Comparison of ENCODE assay signal across 23 mouse cellular contexts in the genomic region with DNA sequence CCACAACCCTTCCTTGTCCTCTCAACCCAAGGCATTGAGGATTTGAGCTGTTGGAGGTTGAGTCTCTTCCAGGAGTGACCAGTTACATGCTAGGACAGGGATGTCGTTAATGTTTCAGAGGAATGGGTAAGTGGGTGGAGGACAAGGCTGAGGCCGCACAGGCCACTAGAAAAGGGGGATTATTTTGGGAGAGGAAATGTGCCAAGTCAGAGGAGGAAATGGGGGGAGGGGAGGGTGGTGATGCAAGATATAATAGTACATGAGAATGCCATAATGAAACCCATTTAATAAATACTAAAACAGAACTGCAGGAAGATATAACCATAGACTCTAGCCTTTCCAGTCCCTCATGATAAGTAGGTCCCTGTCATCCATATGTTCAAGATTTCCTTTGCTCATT. TPM values are rescaled to one million over a fixed set of nuclear protein-coding genes. Genes with fewer than 3 reads are reported as not detected.
DNase-seq lines count a peak whose midpoint lies in the region; ATAC-seq lines count a peak whose summit lies in the region.
"Had no signal": no experiment of that assay in that cellular context is flagged by ENCODE, and none has a peak within 500 bp of the region (broad histone marks: within the 10 kb centered on the region; RNA-seq: fewer than 3 reads in every experiment).

No protein-coding gene starts in this region.

- ATAC-seq in inflammation-experienced regulatory T-cells, adult 6 months: peak; percentile 33
- ATAC-seq: activated CD4-positive, CD25-positive, alpha-beta regulatory T cell, adult 4 months; forebrain, embryonic 16.5 days; intestine, embryonic 15.5 days; liver, postnatal 0 days had no signal

- peak; percentile 16 for DNase-seq in kidney, postnatal 10 days
- no peak for DNase-seq in kidney, adult 11 months
- DNase-seq in 416B (ENCODE audit: low read depth): peak; percentile 53
- peak; percentile 52 for DNase-seq in A20 (ENCODE audit: low read depth, low spot score)
- DNase-seq in left cerebral cortex, adult 9 months (ENCODE audit: low spot score in 2 of 2): no peak
- no peak for DNase-seq in cerebellum, adult 9-10 months
- DNase-seq: adrenal gland, postnatal 10 days; cerebellum, adult 11 months; cerebellum, postnatal 10 days; gastrocnemius, postnatal 25 days; liver, postnatal 0 days; lung, postnatal 10 days; midbrain, embryonic 14.5 days; right cerebral cortex, postnatal 25 days; spleen, adult 18-20 months; thymus, postnatal 14 days had no signal

RNA-seq across cellular contexts. Expression of a gene that starts 19.7 kb away (rescaled TPM):
- 10 to 100 TPM; 21.2 to 32.8 (median 26.7) TPM for polyA plus RNA-seq in inflammation-experienced regulatory T-cells, adult 6 months (2017; shearing (Covaris generic))

RNA-seq across cellular contexts. Expression of a gene that starts 49.5 kb away (rescaled TPM):
- not detected for polyA plus RNA-seq in inflammation-experienced regulatory T-cells, adult 6 months (2017; shearing (Covaris generic))
- polyA plus RNA-seq: activated CD4-positive, CD25-positive, alpha-beta regulatory T cell, adult 4 months; G1E; heart, embryonic 16.5 days; liver, adult 2 months; liver, postnatal 0 days had no signal

Comparison
In these comparisons a context has a peak if more than half of its experiments do, and no peak if none do; other contexts are left out.
1. DNase-seq: peak in kidney, postnatal 10 days (single experiment), 416B (single experiment) and A20 (single experiment); none in kidney, adult 11 months (single experiment), left cerebral cortex, adult 9 months (0 of 2) and cerebellum, adult 9-10 months (single experiment).